Mouse (Mus musculus) megakaryocyte-erythroid progenitor cell, adult 5-6 weeks (primary cell): ENCODE data around the gene Dnm3. TPM values are rescaled to one million over a fixed set of nuclear protein-coding genes. Genes with fewer than 3 reads are reported as not detected.
A peak's percentile ranks its signal among the peaks of the same experiment; 100 is the strongest.
"Not testable (repeated sequence)": the region's sequence is repeated elsewhere in the genome, so short reads cannot be mapped to it uniquely, and the experiment has no call there.

Experiments
- ATAC-seq: replicated peaks from 2 replicates; pipeline ENCODE4 v1.8.0; 2016; ENCODE audit warnings: mild to moderate bottlenecking, inconsistent platforms; ENCODE audit not compliant: severe bottlenecking, poor library complexity, low FRiP score, low TSS enrichment
- total RNA-seq, 2 experiments: library from RNA; stranded (forward) in 1 of 2; stranded (reverse) in 1 of 2; fragments of 200-1000, 215-1000 nt in 1 of 2; fragments of >200 nt in 1 of 2; fragmentation: Nextera tagmentation in 1 of 2; gene quantifications; 2 replicates each; pipeline ENCODE4 v1.2.3; 2014 to 2017

Gene Dnm3
- total RNA-seq, 2 experiments from 2014 or later: 0.37 TPM; not detected in 1

DNA sequence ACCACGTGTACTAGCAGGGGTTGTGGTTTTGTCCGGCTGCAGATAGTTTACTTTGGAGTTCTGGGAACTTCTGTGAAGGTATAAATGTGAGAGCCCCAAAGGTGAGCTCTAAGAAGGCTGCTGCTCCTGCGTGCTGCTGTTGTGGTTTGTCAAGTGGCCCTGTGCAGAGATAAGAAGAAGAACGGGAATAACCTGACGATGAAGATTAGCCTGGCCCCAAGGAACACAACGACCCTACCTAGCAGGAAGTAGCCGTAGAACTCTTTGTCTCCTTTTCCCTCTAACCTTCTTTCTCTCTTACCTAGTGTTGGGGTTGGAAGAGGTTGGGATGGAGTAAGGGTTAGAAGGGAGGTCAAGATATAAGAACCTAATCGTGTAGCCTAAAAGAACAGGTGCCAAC is 33.0 kb downstream of the Dnm3 start:
- ATAC-seq: no peak

DNA sequence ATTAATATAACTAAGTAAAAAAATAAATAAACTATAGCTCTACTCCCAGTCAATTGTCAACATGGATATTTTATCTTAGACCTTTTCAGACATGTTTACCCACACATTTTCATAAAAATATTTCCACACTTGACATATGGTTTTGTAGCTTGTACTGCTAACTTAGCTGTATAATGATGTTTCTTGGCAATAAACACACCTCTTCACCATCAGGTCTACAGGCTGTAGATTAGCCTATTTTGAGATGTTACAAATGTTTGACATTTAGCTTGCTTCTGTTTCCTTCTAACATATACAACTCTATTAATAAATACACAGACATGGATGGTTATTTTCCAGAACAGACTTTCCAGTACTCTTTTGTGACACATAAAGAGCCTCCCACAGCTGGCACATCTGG is 38.3 kb downstream of the Dnm3 start:
- ATAC-seq: no peak

DNA sequence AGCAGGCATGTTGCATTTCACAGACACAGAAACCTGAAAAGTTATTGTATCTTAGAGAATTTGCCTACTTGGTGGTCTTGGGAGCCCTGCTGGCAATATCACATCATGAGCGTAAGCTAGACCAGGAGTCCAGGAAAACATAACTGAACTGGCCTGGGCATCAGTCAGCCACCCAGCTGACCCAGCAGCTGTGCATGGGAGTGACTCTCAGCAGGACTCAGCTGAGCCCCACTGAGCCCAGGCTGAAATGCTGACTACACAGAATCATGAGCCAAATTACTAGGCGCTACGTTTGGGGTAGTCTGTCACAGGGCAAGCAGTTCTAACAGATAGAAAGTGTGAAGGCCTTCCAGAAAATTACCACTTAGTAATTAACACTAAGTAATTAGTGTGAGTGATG is 41.2 kb downstream of the Dnm3 start:
- ATAC-seq: no peak

DNA sequence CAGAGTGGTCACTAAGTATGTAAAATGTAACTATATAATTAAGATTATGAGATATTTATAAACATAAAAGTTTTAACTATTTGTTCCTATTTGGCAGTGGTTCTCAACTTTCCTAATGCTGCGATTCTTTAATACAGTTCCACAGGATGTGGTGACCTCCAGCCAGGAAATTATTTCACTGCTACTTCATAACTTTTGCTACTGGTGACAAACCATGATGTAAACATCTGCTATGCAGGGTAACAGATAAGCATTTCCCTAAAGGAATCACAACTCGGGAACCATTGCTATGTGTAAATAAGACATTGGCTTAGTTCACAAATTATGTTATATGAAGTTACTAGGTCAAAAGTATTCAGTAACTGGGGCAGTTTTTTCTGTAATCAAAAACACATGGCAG is 48.9 kb downstream of the Dnm3 start:
- no peak for ATAC-seq

DNA sequence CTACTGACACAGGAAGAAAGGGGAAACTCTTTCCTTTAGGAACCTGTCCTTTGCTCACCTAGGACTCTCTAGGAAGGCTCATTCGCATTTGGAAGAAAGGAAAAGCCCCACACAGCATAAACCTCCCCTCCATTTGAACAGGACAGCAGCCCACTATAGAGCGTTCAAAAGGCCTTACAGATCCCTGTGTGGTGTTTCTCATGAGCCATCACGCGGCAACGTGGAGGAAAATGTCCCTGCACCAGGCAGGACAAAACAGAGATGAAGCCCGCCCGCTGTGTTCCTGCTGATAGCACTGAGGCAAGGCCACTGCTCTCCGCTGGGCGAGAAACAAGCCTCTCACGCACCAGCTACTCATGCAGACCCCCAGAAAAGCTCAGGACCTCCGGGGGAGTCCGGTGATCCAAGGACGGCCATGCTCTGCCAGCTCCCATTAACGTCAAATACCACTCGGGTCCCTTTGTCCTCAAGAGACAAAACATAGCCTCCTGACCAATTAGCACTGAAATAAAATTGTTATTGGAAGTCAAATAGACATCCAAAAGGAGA is 51.8 kb downstream of the Dnm3 start:
- ATAC-seq: no peak

DNA sequence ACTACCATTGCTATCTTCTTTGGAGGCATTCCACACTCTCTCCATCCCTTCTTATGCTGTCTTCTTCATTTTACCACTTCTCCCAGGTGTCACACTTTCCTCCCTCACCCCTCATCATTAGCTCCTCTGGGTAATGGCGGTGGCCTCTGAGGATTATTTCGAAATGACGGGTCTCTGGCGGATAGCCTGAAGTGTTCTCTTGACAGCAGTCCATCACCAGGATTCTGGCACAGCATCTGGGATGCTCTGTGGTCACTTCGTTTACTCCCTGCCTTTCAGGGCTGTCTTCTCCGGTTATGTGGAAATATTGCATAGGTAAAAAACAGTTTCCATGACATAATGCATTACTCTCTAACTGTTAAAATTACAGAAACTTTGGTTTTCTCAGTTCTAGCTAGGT is 55.0 kb downstream of the Dnm3 start:
- ATAC-seq: no peak

DNA sequence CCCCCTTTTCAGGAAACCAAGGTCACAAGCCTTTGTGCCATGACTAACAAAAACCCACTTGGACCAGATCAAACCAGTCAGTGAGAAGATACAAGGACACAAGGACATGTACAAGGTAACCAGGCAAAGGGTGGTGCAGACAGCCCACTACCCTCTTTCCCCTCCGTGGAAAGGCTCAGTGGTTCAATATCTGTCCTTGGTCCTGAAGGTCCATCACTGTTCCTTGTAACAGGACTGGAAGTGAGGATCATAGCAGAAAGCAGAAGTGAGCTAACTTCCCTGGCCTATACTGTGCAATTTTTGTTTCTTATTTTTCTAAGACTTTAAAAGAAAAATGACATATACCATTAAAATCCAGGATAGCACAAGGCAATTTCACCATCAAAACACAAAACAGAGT is 64.0 kb downstream of the Dnm3 start:
- ATAC-seq: no peak

DNA sequence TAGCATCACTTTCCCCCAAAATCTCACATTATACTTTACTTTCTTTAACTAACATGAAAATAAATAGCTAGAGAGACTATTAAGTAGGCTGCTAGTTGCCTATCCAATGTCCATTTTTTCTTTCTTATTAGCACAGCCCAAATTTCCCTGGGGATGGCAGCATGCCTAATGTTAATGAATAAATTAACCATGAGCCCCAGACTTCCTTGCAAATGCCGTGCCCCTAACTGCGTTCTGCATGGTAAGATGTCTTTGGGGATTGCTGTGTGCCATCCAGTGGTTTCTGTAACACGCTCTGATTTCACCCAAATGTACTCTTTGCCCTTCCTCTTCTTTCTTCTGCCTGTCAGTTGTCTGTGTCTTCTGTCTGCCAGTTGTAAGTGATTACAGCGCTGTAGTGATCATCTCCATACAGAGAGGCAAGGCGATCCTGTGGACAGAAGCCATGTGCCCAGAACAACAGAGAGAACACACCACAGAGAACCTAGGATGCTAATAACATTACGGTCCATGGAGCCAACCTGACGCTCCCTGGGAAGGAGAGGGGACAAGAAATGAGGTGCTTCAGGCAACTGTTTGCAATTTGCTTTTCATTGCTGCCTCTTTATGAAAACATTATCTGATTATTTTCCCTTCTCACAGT is 64.9 kb downstream of the Dnm3 start:
- ATAC-seq: no peak

DNA sequence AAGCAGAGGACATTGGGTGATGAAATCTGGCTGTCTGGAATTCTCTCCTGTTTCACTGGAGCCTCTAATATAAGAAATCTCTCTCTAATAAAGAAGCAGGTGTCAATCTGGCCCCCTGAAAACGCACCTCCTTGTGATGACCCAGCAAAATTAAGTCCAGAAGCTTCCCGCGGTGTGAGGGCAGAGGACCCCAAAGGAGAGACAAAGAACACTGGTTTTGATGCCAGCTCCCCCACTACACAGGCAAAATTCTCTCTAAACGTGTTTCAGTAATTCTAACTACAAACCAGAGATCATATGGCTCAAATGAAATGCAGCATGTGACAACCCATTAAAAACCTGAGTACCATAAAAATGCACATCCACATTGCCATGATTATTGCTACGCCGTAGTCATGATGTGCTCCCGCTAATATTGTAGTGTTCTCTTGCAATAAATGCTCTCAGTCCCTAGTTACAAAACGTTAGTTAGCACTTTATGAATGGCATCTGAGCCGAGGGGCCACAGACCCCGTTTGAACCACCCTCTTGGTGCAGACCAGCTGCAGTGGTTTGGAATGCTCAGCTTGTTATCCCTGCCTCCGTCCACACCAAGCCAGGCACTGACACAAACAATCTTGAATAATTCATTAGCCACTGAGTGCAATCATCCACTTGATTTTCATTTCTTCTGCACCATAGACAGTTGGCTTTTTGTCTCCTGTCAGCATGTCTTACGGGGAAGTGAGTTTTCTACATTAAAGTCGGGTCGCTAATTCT is 67.4 kb downstream of the Dnm3 start:
- no peak for ATAC-seq

DNA sequence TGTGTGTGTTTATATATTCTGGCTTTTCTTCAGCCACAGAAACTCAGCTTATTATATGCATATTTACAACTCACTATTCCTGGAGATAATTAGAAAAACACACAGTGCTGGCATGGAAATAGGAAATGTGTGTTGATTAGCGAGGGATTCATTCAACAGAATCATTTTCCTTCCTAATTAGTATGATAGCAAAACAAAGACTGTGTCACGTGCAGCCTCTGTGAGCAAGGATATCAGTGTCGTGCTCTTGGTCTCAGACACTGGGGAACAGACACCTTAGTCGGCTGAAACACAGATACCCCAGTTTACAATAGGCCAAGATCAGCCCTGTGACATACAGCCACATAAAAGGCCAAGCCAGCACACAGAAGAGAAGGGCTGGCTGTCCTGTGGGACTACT is 83.3 kb downstream of the Dnm3 start:
- ATAC-seq: no peak

DNA sequence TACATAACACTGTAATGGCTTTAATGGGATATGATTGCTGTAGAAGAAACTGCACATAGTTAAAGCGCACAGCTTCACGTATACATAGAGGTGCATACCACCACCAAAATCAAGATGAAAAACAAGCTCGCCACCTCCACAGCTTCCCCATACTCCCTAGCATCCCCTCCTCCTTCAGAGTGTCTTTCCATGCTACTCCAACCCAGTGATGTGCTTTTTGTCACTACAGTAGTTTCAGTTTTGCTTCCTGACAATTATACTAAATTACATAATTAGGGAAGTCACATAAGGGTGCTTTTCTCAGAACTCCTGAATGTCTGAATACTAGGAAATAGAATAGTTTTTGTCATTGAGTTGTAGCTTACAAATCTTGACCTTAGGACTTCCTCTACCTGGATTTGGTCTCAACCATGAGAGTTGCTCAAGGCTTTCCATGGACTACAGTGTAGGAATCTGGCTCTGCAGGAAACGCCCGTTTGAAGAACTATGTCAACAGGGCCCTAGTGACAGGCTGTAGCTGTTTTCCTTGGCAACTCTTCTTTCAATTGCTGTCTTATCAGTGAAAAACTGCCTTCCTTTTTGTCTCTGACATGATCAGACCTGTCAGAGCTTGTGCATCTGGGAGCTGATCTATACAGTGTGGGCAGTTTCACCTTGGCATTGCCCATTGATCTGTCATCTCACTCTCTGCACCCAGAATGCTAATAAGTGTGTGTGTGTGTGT is 89.2 kb downstream of the Dnm3 start:
- ATAC-seq: no peak

DNA sequence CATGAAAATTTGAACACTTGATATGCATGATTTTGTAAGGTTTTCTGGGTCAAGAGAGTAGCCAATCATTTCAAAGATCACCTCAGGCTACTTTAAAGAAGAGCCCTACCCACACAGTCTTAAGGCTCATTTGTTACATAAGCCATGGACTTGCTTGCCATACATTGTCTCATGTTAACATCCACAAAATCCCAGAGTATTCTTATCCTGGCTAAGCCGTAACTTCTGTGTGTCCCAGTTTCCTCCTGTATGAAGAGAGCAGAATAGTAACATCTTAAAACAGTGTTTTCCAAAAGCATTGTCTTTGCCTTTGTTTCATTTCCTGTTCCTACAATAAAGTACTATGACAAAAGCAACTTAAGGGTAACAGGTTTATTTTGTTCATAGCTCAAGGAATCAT is 104.8 kb downstream of the Dnm3 start:
- not testable (repeated sequence) for ATAC-seq

DNA sequence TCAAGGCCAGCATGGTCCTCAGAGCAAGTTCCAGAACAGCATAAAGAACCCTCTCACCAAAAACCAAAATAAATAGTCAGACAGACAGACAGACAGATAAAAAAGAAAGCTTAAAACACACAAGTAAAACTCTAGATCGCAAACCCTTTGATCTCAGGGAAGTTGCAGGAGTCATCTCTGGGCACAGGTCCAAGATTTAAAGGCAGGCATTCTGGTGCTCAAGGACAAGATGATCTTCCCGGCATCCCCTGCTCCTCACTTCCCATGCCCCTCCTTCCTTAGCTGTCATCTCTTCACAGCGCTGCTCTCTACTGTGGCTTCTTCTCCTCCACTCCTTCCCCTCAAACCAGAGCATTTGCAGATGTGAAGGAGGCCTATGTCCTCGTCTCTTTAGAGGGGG is 108.1 kb downstream of the Dnm3 start:
- ATAC-seq: no peak

DNA sequence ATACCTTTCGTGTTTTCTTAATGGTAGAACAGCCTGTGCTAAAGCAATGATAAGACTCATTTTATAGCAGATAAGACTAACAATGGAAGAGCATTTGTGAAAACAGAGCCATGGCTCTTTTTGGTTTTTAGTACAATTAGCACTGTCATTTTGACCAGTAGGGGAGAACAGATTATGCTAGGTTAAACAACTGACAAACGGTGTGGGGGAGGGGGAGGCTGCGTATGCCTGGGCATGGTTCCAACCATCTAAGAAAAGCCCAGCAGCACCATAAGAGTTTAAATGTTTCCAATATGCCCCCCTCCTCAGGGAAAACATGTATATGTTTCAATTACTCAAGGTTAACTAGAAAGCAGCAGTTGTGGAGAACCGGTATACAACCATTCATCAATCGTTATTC is 115.9 kb downstream of the Dnm3 start:
- peak; percentile 33; the same call in 1 of the 2 replicates for ATAC-seq

DNA sequence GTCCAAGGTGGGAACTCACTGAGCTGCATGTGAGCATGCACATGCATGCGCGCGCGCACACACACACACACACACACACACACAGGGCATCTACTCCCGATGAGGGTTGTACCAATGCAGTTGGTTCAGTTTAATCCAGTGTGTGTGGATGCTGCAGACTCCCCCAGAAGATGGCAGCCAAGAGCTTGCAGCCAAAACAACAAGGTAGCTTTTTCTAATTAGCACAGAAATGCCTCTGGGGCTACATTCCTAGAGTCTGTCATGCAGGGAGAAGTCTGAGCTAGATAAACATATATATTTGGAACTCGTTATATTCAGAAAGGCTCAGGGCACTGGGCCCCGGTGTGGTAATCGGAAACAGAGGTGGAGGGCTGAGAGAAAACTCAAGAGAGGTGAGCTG is 118.6 kb downstream of the Dnm3 start:
- ATAC-seq: peak; percentile 53; the same call in 1 of the 2 replicates

DNA sequence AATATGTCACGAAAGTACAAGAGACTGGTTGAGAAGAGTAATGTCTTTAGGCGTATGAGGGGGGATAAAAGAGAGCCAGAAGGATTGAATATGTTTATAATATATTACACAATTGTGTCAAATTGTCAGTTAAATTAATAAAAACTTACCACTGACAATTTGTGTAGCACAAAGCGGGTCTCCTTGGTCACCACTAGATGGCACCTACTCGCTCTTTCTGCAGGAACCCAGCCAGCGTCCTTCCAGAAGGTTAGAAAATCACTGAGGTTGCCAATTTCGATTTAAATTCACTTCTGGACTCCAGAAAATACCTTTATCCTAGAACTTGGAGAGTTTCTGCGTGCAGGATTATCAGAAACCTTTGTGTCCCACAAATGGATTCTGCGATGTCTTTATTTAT is 119.8 kb downstream of the Dnm3 start:
- peak; percentile 61; the same call in 1 of the 2 replicates for ATAC-seq

DNA sequence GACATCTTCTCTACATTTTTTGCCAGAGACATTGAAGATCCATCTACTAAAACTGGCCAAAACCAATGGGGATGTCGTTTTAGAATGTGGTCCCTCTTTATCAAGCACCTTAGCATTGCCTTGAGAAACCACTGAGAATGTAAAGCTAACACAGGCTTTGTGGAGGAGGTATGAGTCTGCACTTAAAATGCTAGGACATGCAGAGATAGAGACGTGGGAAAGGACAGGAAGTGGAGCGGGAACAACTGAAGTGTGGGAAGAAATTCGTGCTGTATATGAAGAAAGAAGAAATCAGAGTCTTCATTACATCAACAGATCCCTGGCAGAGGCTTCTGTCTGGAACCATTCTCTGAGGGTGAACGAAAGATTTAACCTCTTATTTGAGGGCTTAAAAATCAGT is 121.4 kb downstream of the Dnm3 start:
- no peak for ATAC-seq

DNA sequence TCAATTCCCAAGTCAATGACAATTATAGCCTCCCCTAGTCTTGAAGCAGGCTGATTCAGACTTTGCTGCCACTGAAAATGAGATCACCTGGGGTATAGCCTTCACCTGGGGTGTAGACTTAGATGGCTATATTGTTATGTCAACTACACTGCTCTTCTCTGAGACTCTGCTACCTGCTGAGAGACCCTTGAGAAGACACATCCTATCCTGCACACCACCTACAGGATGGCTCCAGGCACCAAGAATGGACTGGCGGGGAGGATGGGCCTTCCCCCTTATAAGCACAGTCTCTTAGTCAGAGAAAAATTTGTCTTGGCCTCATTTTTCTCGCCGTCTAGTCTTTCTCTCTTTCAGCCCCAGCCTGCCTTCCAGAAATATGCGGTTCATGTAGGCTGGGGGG is 123.1 kb downstream of the Dnm3 start:
- ATAC-seq: no peak

DNA sequence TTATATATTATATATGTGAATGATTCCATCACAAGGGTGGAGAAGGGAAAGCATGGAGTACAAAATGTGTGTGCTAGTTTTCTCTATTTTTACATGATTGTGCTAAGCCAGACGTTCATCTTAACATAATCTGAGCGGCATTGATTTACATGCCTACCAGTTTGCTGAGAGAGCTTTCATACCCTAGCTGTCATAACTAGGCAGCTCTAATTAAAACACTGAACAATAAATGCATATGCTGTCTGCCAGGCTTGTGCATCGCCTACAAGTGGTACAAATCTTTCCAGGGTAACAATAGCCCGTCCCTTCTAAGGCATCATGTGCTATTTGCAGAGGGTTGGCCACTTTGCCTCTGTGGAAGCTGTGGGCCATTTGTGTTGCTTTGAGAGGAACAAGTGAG is 124.0 kb downstream of the Dnm3 start:
- no peak for ATAC-seq

DNA sequence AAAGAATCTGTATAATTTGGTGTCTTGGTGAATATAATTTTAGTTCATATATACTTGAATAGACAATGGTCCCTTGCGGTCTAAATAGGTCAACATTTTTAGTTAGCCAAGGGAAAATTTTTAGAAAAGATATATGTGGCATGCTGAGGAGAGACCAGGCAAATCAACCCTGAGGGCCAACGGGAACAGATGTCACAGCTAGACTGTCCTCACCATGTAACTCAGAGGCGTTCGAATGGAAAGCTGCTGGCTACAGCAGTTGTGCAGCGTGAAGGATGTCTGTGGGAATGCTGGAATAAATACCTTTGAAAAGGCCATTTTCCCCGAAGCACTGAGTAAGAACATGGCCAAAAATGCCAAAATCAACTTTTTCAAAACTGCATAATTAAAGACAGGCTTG is 128.5 kb downstream of the Dnm3 start:
- ATAC-seq: no peak
